Mouse (Mus musculus) C2C12 (cell line): ENCODE measurements around the gene Arhgap21. TPM values are rescaled to one million over a fixed set of nuclear protein-coding genes. Genes with fewer than 3 reads are reported as not detected.

ENCODE experiments used
- H3K27me3 ChIP-seq: one replicate; pipeline ENCODE4 v1.6.1; 2011; ENCODE audit not compliant: control insufficient read depth, insufficient read depth, insufficient read length
- H3K36me3 ChIP-seq: one replicate; pipeline ENCODE4 v1.6.1; 2011; ENCODE audit not compliant: control insufficient read depth, insufficient read depth
- H3K4me3 ChIP-seq: one replicate; pipeline ENCODE4 v1.5.1; 2011; ENCODE audit warnings: mild to moderate bottlenecking, control low read depth; ENCODE audit not compliant: poor library complexity, insufficient read depth, severe bottlenecking
- H3K79me2 ChIP-seq: one replicate; pipeline ENCODE4 v1.6.1; 2011; ENCODE audit not compliant: control insufficient read depth, insufficient read depth
- H3K79me3 ChIP-seq: one replicate; pipeline ENCODE4 v1.6.1; 2011; ENCODE audit warnings: low read depth, control low read depth
- H3ac ChIP-seq: one replicate; pipeline ENCODE3; 2011; ENCODE audit warnings: low read depth; ENCODE audit not compliant: control insufficient read depth, insufficient read length
- CEBPB ChIP-seq: IDR thresholded peaks from one replicate; pipeline ENCODE4 v1.6.1; 2011; ENCODE audit warnings: low read depth, mild to moderate bottlenecking, control low read depth, moderate library complexity
- CTCF ChIP-seq: IDR thresholded peaks from one replicate; pipeline ENCODE4 v1.5.1; 2011; ENCODE audit not compliant: control insufficient read depth, insufficient read depth, insufficient read length
- FOSL1 ChIP-seq: IDR thresholded peaks from one replicate; pipeline ENCODE4 v1.8.0; 2011; ENCODE audit warnings: mild to moderate bottlenecking, low read length; ENCODE audit not compliant: poor library complexity, insufficient read depth, severe bottlenecking
- MAX ChIP-seq: IDR thresholded peaks from one replicate; pipeline ENCODE4 v1.6.1; 2011; ENCODE audit warnings: mild to moderate bottlenecking, control low read depth
- MYOD1 ChIP-seq: IDR thresholded peaks from one replicate; pipeline ENCODE4 v1.6.1; 2011; ENCODE audit warnings: low read depth; ENCODE audit not compliant: control insufficient read depth, insufficient read length
- MYOG ChIP-seq: IDR thresholded peaks from one replicate; pipeline ENCODE4 v1.6.1; 2011; ENCODE audit not compliant: control insufficient read depth, insufficient read length; ENCODE audit errors: extremely low read depth
- USF1 ChIP-seq: IDR thresholded peaks from one replicate; pipeline ENCODE4 v1.6.1; 2011; ENCODE audit warnings: low read depth, mild to moderate bottlenecking, control low read depth, moderate library complexity
- polyA plus RNA-seq: library from polyadenylated mRNA; unstranded; fragments of >200 nt; fragmentation: generic; extraction: Trizol; gene quantifications from one replicate; pipeline ENCODE4 v1.2.1, GENCODE M21; 2012; ENCODE audit warnings: missing spikeins

The Arhgap21 gene
- polyA plus RNA-seq, 1 experiment: 15.9 TPM

DNA sequence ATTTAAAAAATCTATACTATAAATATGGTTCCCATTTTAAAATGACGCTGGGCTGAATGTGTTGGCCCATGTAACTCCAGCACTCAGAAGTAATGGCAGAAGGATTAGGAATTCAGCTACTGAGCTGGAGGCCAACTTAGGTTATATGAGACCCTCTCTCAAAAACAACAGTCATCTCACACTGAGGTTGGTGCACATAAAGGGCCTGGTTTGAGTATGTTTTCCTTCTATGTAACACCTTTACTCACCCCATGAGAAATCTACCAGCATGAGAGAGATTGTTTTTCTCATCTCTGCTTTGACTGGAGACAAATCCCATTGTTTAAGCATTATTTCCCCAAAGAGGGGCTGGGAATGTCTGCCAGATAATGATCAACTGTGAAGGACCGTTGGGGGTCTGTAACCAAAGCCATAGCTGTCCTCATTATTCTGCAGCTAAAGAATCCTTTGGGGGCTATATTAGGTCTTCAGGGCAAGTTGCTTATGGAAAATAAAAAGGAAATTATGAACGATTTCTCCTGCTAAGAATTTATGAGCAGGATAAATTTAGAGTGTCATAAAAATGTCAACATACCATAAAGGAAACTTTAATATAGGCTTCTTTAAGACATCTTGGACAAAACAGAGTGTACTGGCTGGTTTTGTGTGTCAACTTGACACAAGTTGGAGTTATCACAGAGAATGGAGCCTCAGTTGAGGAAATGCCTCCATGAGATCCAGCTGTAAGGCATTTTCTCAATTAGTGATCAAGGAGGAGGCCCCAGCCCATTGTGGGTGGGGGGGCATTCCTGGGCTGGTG, 136.9 kb downstream of the Arhgap21 start:
- H3K79me3 ChIP-seq: no peaks in the 10 kb centered on the region
- H3K4me3 ChIP-seq: no peak overlapping the region
- TF ChIP-seq CTCF: no peak
- no peak for TF ChIP-seq MYOD1
- TF ChIP-seq USF1: no peak
- TF ChIP-seq MAX: no peak
- TF ChIP-seq CEBPB: no peak
- no peak for TF ChIP-seq FOSL1
- no peak for TF ChIP-seq MYOG
- H3ac ChIP-seq: no peak overlapping the region
- no peaks in the 10 kb centered on the region for H3K79me2 ChIP-seq
- H3K36me3 ChIP-seq: no peaks in the 10 kb centered on the region
- no peaks in the 10 kb centered on the region for H3K27me3 ChIP-seq

GRCm38 (mm10) chr2:20830882-20831281, 137.8 kb downstream of the Arhgap21 start:
- TF ChIP-seq MAX (no peak), CTCF (no peak), CEBPB (no peak), MYOG (no peak), FOSL1 (no peak), MYOD1 (no peak), USF1 (no peak)
- Histone ChIP-seq H3K4me3 (no peak overlapping the region), H3K79me2 (no peaks in the 10 kb centered on the region), H3K36me3 (no peaks in the 10 kb centered on the region), H3ac (no peak overlapping the region), H3K79me3 (no peaks in the 10 kb centered on the region), H3K27me3 (no peaks in the 10 kb centered on the region)

DNA sequence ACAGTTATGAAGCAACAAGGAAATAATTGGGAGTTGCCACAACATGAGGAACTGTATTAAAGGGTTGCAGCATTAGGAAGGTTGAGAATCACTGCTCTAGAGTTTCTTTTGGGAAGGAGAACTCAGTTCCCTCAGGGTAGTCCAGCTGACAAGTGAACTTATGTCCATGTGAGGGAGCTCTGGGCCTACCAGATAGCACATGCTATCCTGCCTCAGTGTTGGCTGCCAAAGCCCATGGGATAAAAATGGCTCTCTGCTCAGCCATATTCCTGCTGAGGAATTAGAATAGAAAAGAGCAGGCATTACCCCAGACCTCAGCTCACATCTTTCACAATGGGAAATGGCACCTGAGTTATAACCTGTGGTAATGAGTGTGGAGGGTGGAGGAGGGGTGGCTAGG, 142.4 kb downstream of the Arhgap21 start:
- TF ChIP-seq MYOD1 (no peak), CEBPB (no peak), USF1 (no peak), MYOG (no peak), MAX (no peak), CTCF (no peak), FOSL1 (no peak)

DNA sequence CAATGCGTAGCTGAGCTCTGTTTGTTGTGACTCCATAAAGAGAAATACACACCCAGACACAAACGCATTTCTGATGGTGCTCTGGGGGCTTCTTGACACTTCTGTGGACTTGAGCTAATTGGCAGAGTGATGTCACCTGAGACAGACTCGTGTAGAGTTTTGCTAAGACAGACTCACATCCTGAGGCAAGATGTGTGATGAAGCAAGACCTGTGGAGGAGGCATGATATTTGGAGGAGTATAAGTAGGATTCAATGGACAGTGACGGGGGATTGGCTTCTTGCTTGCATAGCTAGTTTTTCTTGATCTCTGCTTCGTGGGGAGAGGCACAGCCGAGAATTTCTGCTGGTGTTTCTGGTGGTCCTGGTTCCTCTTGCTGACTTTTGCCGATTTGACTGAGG, 150.5 kb downstream of the Arhgap21 start:
- TF ChIP-seq MYOG (no peak), MYOD1 (no peak), CTCF (no peak), FOSL1 (no peak), USF1 (no peak), MAX (no peak), CEBPB (no peak)
- Histone ChIP-seq H3K4me3 (no peak overlapping the region), H3K36me3 (no peaks in the 10 kb centered on the region), H3K79me2 (no peaks in the 10 kb centered on the region), H3ac (no peak overlapping the region), H3K27me3 (no peaks in the 10 kb centered on the region), H3K79me3 (no peaks in the 10 kb centered on the region)

More for the DNA sequence above, 142.4 kb downstream of the Arhgap21 start:
- Histone ChIP-seq H3ac (no peak overlapping the region), H3K79me2 (no peaks in the 10 kb centered on the region), H3K79me3 (no peaks in the 10 kb centered on the region), H3K27me3 (peaks cover 3% of the 10 kb centered on the region), H3K4me3 (no peak overlapping the region), H3K36me3 (no peaks in the 10 kb centered on the region)

DNA sequence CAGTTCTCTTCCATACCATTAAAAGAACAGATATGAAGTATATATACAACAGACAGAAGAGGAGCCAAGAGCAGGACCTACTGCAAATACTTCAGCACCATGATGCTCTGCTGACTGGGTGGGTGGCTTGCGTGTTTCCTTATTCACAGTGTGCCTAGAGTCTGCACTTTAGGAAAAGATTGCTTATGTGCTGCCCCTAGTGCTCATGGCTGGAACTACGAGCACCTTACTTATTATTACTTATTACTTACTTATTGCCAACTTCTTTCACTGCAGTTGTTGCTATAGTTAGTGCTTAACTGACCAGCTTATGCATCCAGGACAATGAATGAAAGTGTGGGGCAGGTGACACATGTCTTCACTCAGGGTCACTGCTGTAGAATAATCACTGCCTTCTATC, 154.7 kb downstream of the Arhgap21 start:
- H3K36me3 ChIP-seq: no peaks in the 10 kb centered on the region
- TF ChIP-seq CTCF: no peak
- no peak for TF ChIP-seq FOSL1
- no peak for TF ChIP-seq MYOG
- no peak for TF ChIP-seq CEBPB
- TF ChIP-seq MAX: no peak
- TF ChIP-seq MYOD1: no peak
- TF ChIP-seq USF1: no peak
- H3K79me2 ChIP-seq: no peaks in the 10 kb centered on the region

More for the DNA sequence above, 154.7 kb downstream of the Arhgap21 start:
- no peaks in the 10 kb centered on the region for H3K27me3 ChIP-seq
- no peaks in the 10 kb centered on the region for H3K79me3 ChIP-seq
- H3ac ChIP-seq: no peak overlapping the region
- H3K4me3 ChIP-seq: no peak overlapping the region
